Mouse (Mus musculus): ENCODE measurements around the gene Tubg2. TPM values are rescaled to one million over a fixed set of nuclear protein-coding genes. Genes with fewer than 3 reads are reported as not detected.

The Tubg2 gene
- total RNA-seq, 4 experiments from 2014 or later = 2.7 to 4.9 (median 3.0) TPM

GRCm38 (mm10) chr11:101164677-101165580 is 9.2 kb downstream of the Tubg2 start:
- no peak for DNase-seq (ENCODE audit: low spot score)

- DNase-seq (ENCODE audit: low spot score) = no peak
Measured at GRCm38 (mm10) chr11:101166357-101166756, 10.7 kb downstream of the Tubg2 start.

DNA sequence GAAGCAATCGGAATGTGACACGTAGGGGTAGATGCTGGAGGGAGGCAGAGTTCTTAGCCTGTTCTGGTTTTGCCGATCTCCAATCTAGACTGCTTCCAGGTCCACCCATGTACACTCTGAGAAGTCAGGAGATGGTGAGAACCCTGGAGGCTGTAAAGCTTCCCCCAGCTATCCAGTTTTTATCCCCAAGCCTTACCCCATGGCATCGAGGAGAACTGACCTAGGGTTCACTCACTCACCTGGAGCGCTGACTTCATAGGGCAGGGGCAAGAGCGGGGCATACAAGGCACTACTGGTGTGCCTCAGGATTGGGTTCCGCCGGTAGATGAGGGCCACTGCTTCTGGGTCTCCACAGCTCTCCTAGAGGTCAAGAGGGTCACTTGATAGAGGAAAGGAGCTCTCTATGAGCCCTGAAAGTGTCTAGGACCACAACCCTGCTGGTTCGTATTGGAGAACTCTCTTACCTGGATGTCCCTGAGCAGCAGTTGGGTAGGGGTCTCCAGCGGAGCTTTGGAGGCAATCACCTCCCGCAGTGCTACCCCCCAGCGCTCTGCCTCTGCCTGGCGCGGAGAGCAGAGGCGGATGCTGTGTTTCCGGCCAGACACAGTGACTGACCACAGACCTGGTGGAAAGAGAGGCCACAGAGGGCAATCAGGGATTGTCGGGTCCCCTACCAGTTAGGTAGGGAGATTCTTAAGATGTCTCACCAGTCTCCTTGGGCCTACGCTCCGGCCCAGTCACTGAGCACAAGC is 11.7 kb downstream of the Tubg2 start:
- DNase-seq (ENCODE audit: low spot score) = no peak

GRCm38 (mm10) chr11:101167963-101168300 is 12.2 kb downstream of the Tubg2 start:
- DNase-seq (ENCODE audit: low spot score) = no peak

DNA sequence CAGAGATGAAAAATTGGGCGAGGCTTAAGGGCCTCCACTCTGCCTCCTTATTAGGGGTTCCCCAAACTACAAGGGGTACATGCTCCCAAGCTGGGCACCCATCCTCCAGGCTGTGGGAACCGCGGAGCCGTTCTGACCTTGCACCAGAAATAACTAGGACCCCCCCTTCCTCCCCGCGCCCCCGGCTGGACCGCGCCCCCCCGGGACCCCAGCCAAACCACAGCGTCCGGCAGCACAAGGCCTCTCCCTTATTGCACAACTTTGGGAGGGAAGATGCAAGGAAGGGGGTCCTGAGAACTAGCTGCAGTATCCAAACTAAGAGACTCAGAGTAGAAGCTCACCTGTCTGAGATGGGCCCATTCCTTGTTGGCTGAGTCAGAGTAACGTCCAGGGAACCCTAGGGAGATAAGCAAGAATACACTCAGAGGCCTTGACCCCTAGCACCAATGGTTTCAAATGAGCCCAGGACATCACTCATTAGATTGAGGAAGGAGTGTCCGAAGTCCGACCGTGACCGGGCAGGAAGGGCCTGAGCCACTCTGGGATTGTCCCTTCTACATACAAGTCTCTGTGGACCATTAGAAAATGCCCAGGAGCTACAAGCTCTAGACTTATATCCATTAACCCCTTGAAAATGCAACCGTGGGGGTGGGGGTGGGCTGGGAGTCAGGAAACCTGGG is 12.7 kb downstream of the Tubg2 start:
- no peak for DNase-seq (ENCODE audit: low spot score)

- DNase-seq (ENCODE audit: low spot score) = no peak
Measured at GRCm38 (mm10) chr11:101169301-101170107, 13.8 kb downstream of the Tubg2 start.

DNA sequence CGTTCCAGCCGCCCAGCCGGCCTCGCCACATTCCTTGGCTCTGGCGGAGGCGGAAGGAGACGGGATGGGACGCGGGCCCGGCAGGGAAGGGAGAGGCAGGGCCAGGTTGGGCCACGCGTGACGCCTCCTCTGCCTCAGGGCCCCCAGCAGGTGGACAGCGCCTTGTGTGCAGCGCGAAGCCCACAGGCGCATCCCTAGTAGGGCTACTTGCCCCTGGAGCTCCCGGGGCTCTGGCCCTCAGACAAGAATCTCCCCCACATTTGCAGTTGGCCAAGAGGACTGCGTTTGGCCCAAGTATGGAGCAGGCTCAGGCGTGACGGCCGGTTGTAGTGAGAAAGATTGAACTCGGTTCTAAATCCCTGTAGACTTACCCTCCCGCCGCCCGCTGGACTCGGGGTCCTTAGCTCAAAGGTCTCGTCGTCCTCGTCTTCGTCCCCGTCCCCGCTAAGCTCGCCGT is 14.7 kb downstream of the Tubg2 start, which contains the start of gene Cntnap1:
Cntnap1 (plus strand) TSS at position 170 of the 457 bp plus-strand sequence.
- no peak for DNase-seq (ENCODE audit: low spot score)

DNA sequence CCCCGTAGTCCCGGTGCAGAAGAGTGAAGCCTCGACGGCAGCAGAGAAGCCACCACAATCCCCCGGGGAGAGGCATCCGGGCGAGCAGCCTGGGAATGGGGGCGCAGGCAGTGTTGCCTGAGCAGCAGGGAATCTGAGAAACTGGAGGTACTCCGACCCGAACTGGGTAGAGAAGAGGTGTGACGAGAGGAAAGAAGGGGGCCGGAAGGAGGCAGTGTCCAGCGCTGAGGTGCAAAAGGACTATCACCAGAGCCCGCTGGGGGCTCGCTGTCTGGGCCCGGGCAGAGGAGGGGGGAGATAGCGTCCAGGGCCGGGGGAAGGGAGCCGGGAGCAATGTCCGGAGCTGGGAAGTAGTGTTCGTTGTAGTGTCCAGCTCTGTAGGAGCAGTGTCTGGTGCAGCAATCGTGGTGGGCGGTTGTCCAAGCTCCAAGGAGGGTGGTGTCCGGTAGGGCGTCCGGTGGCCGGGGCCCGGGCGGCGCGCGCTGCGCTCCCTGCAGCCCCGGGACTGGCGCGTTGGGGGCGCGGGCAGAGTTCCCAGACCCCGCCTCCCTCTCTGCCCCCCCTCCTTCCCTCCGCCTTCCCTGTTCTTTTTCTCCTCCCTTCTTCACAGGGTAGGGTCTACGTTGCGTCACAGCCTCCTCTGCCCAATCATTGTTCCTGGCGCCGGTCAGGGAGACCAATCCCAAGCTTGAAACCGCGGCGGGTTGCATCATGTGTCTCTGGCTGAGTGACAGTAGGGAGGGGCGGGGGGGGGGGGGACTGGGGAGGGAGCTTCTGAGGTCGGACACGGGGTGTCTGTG is 15.3 kb downstream of the Tubg2 start, which contains the start of gene Plekhh3:
Plekhh3 (minus strand) TSS at position 541 of the 800 bp plus-strand sequence.
- DNase-seq (ENCODE audit: low spot score) = peak; percentile 95

DNA sequence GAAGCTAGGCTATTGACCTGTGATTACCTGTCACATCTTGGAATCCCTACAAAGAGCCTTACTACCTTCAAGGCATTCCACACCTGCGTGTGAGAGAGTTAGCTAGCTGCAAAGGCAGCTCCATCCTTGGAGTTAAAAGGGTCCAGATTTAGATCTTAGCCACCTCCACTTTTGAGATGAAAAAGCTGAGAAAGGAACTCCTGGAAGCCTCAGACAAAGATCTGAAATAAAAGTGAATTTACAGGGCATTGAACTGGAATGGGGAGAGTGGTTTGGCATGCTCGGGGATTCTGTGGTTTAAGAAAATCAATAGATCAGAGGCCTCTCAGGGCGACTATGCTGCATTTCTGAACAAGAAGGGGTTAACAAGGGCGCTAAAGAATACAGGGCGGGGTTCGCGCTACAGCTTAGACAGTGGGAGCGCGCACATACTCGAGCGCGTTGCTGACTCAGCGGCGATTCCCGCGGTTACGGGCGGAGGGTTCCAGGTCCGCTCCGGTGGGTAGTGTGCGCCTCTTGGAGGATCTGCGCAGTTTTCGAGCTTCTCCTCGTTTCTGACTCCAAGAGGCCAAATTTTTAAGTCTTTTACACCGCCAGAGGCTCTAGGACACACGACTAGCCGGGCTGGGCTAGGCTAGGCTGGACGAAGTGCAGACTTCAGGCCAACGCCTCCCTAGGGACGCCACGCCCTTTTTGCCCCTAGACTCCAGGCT is 16.2 kb downstream of the Tubg2 start:
- DNase-seq (ENCODE audit: low spot score) = peak; percentile 82

DNA sequence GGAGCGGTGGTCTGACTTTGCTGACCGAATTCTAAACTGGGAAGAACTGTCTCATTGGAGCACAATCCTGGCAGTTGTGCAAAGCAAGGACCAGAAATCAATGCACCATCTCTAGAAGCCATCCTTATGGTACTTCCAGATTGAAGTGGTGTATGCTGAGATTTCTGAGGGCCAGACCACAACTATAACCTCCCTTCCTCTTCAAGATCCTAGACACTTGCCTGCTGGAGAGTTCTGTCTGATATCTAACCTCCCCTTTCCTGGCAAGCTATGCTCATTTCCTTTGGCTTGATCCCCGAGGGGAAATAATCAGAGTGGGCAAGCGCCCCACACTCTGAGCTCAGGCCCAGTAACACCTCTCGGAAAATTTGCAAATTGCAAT is 16.7 kb downstream of the Tubg2 start:
- no peak for DNase-seq (ENCODE audit: low spot score)

- no peak for DNase-seq (ENCODE audit: low spot score)
Measured at GRCm38 (mm10) chr11:101173112-101173511, 17.4 kb downstream of the Tubg2 start.

- DNase-seq (ENCODE audit: low spot score) = peak; percentile 88
Measured at GRCm38 (mm10) chr11:101173631-101174388, 18.1 kb downstream of the Tubg2 start.

- no peak for DNase-seq (ENCODE audit: low spot score)
Measured at GRCm38 (mm10) chr11:101174389-101174745, 18.7 kb downstream of the Tubg2 start.

DNA sequence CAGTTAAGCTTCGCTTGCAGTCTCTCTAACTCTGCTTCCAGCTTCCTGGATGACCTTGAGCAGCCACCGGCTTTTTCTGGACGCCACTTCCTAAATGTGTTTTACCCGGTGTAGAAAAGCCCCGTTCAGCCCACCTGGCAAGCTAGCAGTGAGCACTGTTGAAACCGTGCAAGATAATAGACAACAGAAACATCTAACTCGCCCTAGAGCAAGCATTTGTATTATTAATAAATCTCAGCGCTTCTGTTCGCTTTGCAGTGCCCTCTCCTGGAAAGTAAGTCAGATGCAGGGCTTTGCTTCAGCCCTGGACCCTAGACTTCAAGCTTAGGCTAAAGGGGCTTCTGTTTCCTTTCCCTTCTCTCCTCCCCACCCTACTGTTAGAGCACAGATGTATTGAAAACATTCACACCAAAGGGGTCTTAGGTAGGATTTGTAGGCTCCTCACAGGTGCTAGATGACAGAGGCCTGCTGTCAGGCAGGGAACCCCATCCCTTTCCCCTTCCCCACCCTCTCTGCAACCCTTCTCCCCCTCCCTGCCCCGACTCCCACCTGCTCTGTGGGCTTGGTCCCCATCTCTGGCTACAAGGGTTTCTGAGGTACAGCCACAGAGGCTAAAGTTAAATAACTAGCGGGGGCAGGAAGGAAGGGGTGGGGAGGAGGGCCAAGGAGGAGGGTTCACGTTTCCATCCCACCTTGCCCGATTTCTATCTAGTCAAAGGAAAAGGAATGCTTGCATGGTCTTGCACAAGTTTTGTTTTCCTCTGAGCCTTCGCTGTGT is 19.3 kb downstream of the Tubg2 start, which contains the start of gene Ccr10:
Ccr10 (minus strand) TSS at position 593 of the 778 bp plus-strand sequence.
- DNase-seq (ENCODE audit: low spot score) = no peak

GRCm38 (mm10) chr11:101175636-101176116 is 20.0 kb downstream of the Tubg2 start:
- DNase-seq (ENCODE audit: low spot score) = no peak

- DNase-seq (ENCODE audit: low spot score) = no peak
Measured at GRCm38 (mm10) chr11:101176117-101176691, 20.5 kb downstream of the Tubg2 start.

Data from heart, adult 8-10 months (tissue).